Mouse (Mus musculus) forebrain, embryonic 16.5 days (tissue): ENCODE measurements around the gene Olfr1387. TPM values are rescaled to one million over a fixed set of nuclear protein-coding genes. Genes with fewer than 3 reads are reported as not detected.
"Not testable (repeated sequence)": the region's sequence is repeated elsewhere in the genome, so short reads cannot be mapped to it uniquely, and the experiment has no call there.

Source experiments
- ATAC-seq: fragments of 200-750 bp; cut with Nextera tagmentation; 2 replicates; pipeline ENCODE4 v1.8.0; 2017; ENCODE audit warnings: mild to moderate bottlenecking, moderate library complexity
- H3K27ac ChIP-seq: fragments of 300-500 bp; sonication (generic); 2 replicates; pipeline ENCODE4 v1.5.1; 2014; ENCODE audit warnings: low read length, control low read depth
- H3K27me3 ChIP-seq: fragments of 300-500 bp; sonication (generic); replicated peaks from 2 replicates; pipeline ENCODE4 v1.6.1; 2014; ENCODE audit warnings: low read length; ENCODE audit not compliant: control insufficient read depth, insufficient read depth
- H3K36me3 ChIP-seq: fragments of 300-500 bp; sonication (generic); 2 replicates; pipeline ENCODE4 v1.6.1; 2014; ENCODE audit not compliant: control insufficient read depth, insufficient read depth
- H3K4me1 ChIP-seq: fragments of 300-500 bp; sonication (generic); replicated peaks from 2 replicates; pipeline ENCODE4 v1.6.1; 2014; ENCODE audit warnings: low read length; ENCODE audit not compliant: control insufficient read depth, insufficient read depth
- H3K4me2 ChIP-seq: fragments of 300-500 bp; sonication (generic); 2 replicates; pipeline ENCODE4 v1.6.1; 2014; ENCODE audit warnings: mild to moderate bottlenecking, low read length, control low read depth
- H3K4me3 ChIP-seq: fragments of 300-500 bp; sonication (generic); replicated peaks from 2 replicates; pipeline ENCODE4 v1.5.1; 2014; ENCODE audit warnings: mild to moderate bottlenecking, low read length, control low read depth
- H3K9ac ChIP-seq: fragments of 300-500 bp; sonication (generic); replicated peaks from 2 replicates; pipeline ENCODE4 v1.6.1; 2014; ENCODE audit warnings: low read depth, low read length, control low read depth
- H3K9me3 ChIP-seq: fragments of 300-500 bp; sonication (generic); 2 replicates; pipeline ENCODE4 v1.6.1; 2016; ENCODE audit warnings: low read length; ENCODE audit not compliant: control insufficient read depth
- WGBS: fragments of 180-500 bp; shearing (Covaris S2); extraction: QIAGEN DNeasy Blood & Tissue Kit; methylation state at CpG from one replicate; pipeline ENCODE4 v1.1.7; 2014; 5-methylcytosine and 5-hydroxymethylcytosine counted together
- polyA plus RNA-seq: library from polyadenylated mRNA; unstranded; fragments of >200 nt; fragmentation: Nextera tagmentation; extraction: Ambion mirVana; gene quantifications from 2 replicates; pipeline ENCODE4 v1.2.1, GENCODE M21; 2015

Gene Olfr1387
- polyA plus RNA-seq, 1 experiment from 2014 or later: not detected

GRCm38 (mm10) chr11:49488770-49489169 lies 33.6 kb downstream of the Olfr1387 start, which contains the start of gene Olfr1385:
Gene Olfr1385 (plus strand): TSS chr11:49489070.
- not testable (repeated sequence) for H3K4me2 ChIP-seq, H3K4me1 ChIP-seq, ATAC-seq, H3K9me3 ChIP-seq, H3K9ac ChIP-seq, H3K27ac ChIP-seq, H3K4me3 ChIP-seq, H3K36me3 ChIP-seq, H3K27me3 ChIP-seq
- 70% methylated on average over 1 of the region's 1 CpGs for WGBS

Other genes with a start within 250 kb of the Olfr1387 start
- 28.0 and 31.8 TPM in 2 replicates for gene Mgat1, start 211.2 kb upstream of the Olfr1387 start, polyA plus RNA-seq
- gene Olfr1393, start 177.0 kb upstream of the Olfr1387 start, polyA plus RNA-seq: not detected in 2 replicates
- gene Olfr1392, start 170.1 kb upstream of the Olfr1387 start, polyA plus RNA-seq: not detected in 2 replicates
- gene Olfr10, start 150.6 kb upstream of the Olfr1387 start, polyA plus RNA-seq: not detected in 2 replicates
- not detected in 2 replicates for gene Olfr1391, start 132.6 kb upstream of the Olfr1387 start, polyA plus RNA-seq
- not detected in 2 replicates for gene Olfr1390, start 120.2 kb upstream of the Olfr1387 start, polyA plus RNA-seq
- gene Olfr1389, start 32.3 kb upstream of the Olfr1387 start, polyA plus RNA-seq: not detected in 2 replicates
- not detected in 2 replicates for gene Olfr1388, start 18.7 kb upstream of the Olfr1387 start, polyA plus RNA-seq
- not detected in 2 replicates for gene Olfr1386, start 9.7 kb downstream of the Olfr1387 start, polyA plus RNA-seq
- gene Olfr1385, start 33.7 kb downstream of the Olfr1387 start, polyA plus RNA-seq: not detected in 2 replicates
- gene Olfr1384, start 51.4 kb downstream of the Olfr1387 start, polyA plus RNA-seq: not detected in 2 replicates
- gene Olfr1383, start 64.3 kb downstream of the Olfr1387 start, polyA plus RNA-seq: not detected in 2 replicates
- gene Olfr1382, start 72.9 kb downstream of the Olfr1387 start, polyA plus RNA-seq: not detected in 2 replicates
- not detected in 2 replicates for gene Olfr1381, start 88.1 kb downstream of the Olfr1387 start, polyA plus RNA-seq
- gene Olfr1380, start 101.5 kb downstream of the Olfr1387 start, polyA plus RNA-seq: not detected in 2 replicates
- gene Flt4, start 153.9 kb downstream of the Olfr1387 start, polyA plus RNA-seq: 1.4 and 1.7 TPM in 2 replicates
- not detected in 2 replicates for gene Scgb3a1, start 208.3 kb downstream of the Olfr1387 start, polyA plus RNA-seq